Mouse (Mus musculus) heart, embryonic 14.5 days (tissue): ENCODE measurements around the gene Cyb5d2. TPM values are rescaled to one million over a fixed set of nuclear protein-coding genes. Genes with fewer than 3 reads are reported as not detected.
"Not testable (repeated sequence)": the region's sequence is repeated elsewhere in the genome, so short reads cannot be mapped to it uniquely, and the experiment has no call there.

Experiments used
- ATAC-seq: fragments of 200-750 bp; cut with Nextera tagmentation; 2 replicates; pipeline ENCODE4 v1.8.0; 2017; ENCODE audit warnings: low read depth, moderate TSS enrichment; ENCODE audit not compliant: insufficient number of reproducible peaks, insufficient read depth, low FRiP score
- H3K27ac ChIP-seq, 2 experiments: fragments of 200-500 bp in 1 of 2; fragments of 300-500 bp in 1 of 2; sonication (generic) in 1 of 2; replicated peaks in 1 of 2; 2 replicates each; pipeline ENCODE4 v1.5.1; 2012 to 2014; ENCODE audit warnings: low read depth in 2 of 2, low read length in 2 of 2, control low read depth in 1 of 2, mild to moderate bottlenecking in 1 of 2, mixed read lengths in 1 of 2; ENCODE audit not compliant: control insufficient read depth in 1 of 2, insufficient read depth in 1 of 2
- H3K27me3 ChIP-seq: fragments of 300-500 bp; sonication (generic); 2 replicates; pipeline ENCODE4 v1.6.1; 2014; ENCODE audit warnings: mild to moderate bottlenecking, low read length, control low read depth; ENCODE audit not compliant: control insufficient read depth, insufficient read depth
- H3K36me3 ChIP-seq: fragments of 300-500 bp; sonication (generic); 2 replicates; pipeline ENCODE4 v1.6.1; 2014; ENCODE audit warnings: mild to moderate bottlenecking, control low read depth, low read length, mixed read lengths; ENCODE audit not compliant: control insufficient read depth, insufficient read depth
- H3K4me1 ChIP-seq, 2 experiments: fragments of 200-500 bp in 1 of 2; fragments of 300-500 bp in 1 of 2; sonication (generic) in 1 of 2; 2 replicates each; pipeline ENCODE4 v1.6.1; 2012 to 2014; ENCODE audit warnings: low read length in 2 of 2, control low read depth in 1 of 2, mixed read lengths in 1 of 2; ENCODE audit not compliant: control insufficient read depth in 2 of 2, insufficient read depth in 2 of 2
- H3K4me2 ChIP-seq: fragments of 300-500 bp; sonication (generic); 2 replicates; pipeline ENCODE4 v1.6.1; 2014; ENCODE audit warnings: mild to moderate bottlenecking, low read length
- H3K4me3 ChIP-seq, 2 experiments: fragments of 200-500 bp in 1 of 2; fragments of 300-500 bp in 1 of 2; sonication (generic) in 1 of 2; 2 replicates each; pipeline ENCODE4 v1.5.1; 2012 to 2014; ENCODE audit warnings: low read length in 2 of 2, mild to moderate bottlenecking in 2 of 2, control low read depth in 1 of 2, low read depth in 1 of 2, moderate library complexity in 1 of 2; ENCODE audit not compliant: control insufficient read depth in 1 of 2, insufficient read depth in 1 of 2
- H3K9ac ChIP-seq: fragments of 300-500 bp; sonication (generic); 2 replicates; pipeline ENCODE4 v1.6.1; 2014; ENCODE audit warnings: mild to moderate bottlenecking, low read length
- H3K9me3 ChIP-seq: fragments of 300-500 bp; sonication (generic); 2 replicates; pipeline ENCODE4 v1.6.1; 2016; ENCODE audit warnings: low read length, control low read depth; ENCODE audit not compliant: control insufficient read depth
- WGBS: fragments of 180-500 bp; shearing (Covaris S2); extraction: QIAGEN DNeasy Blood & Tissue Kit; methylation state at CpG from one replicate; pipeline ENCODE4 v1.1.7; 2014; 5-methylcytosine and 5-hydroxymethylcytosine counted together
- polyA plus RNA-seq: library from polyadenylated mRNA; unstranded; fragments of >200 nt; fragmentation: Nextera tagmentation; extraction: Ambion mirVana; gene quantifications from 2 replicates; pipeline ENCODE4 v1.2.1, GENCODE M21; 2014

The Cyb5d2 gene
- polyA plus RNA-seq, 1 experiment from 2014 or later: 8.4 TPM

DNA sequence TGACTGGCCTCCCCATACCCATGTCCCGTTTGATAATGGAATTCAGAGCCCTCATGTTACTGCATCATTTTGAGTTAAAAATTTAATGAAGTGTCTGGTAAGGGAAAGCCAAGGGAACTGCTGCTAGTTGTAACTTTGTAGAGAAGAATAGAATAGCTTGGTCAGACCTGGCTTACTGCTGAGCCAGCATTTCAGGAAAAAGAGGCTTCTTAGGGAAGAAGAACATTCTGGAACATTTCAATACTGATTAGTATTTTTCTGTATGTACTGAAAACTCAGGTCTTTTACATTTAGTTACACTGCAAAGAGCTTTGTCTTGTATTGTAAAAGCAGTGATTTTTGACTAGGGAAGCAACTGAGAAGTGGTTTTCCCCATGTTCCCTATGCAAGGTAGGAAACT lies 35.2 kb downstream of the Cyb5d2 start:
- no peak overlapping the region for H3K4me2 ChIP-seq
- peaks cover 90% of the 10 kb centered on the region for H3K36me3 ChIP-seq
- H3K27me3 ChIP-seq: no peaks in the 10 kb centered on the region
- ATAC-seq: no peak
- H3K4me3 ChIP-seq: no peak overlapping the region
- H3K9ac ChIP-seq: no peak overlapping the region
- no peak overlapping the region for H3K27ac ChIP-seq
- no peaks in the 10 kb centered on the region for H3K9me3 ChIP-seq
- H3K4me1 ChIP-seq: no peaks in the 10 kb centered on the region
- 76% methylated on average over 1 of the region's 1 CpGs for WGBS

GRCm38 (mm10) chr11:72759581-72759980 lies 36.4 kb downstream of the Cyb5d2 start:
- no peak overlapping the region for H3K9ac ChIP-seq
- ATAC-seq: no peak
- no peaks in the 10 kb centered on the region for H3K9me3 ChIP-seq
- H3K27me3 ChIP-seq: no peaks in the 10 kb centered on the region
- no peaks in the 10 kb centered on the region for H3K4me1 ChIP-seq
- H3K27ac ChIP-seq: no peak overlapping the region
- WGBS: 88% methylated on average over 6 of the region's 6 CpGs
- H3K4me2 ChIP-seq: no peak overlapping the region
- no peak overlapping the region for H3K4me3 ChIP-seq
- peaks cover 99% of the 10 kb centered on the region for H3K36me3 ChIP-seq

DNA sequence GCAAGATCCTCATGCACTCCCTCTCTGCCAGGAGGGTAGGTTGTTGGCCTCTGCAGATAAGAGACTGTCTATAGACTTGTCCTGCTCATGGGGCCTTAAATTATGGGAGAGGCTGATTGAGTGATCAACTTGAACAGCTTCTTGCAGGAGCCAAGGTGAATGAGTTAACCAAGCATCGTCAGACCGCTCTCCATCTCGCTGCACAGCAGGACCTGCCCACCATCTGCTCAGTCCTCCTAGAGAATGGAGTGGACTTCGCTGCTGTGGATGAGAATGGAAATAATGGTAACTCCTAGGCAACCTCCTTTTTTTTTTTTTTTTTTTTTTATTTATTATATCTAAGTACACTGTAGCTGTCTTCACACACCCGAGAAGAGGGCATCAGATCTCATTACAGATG lies 37.6 kb downstream of the Cyb5d2 start:
- Histone ChIP-seq H3K27ac (no peak overlapping the region), H3K4me3 (no peak overlapping the region), H3K9ac (no peak overlapping the region), H3K4me2 (no peak overlapping the region), H3K27me3 (no peaks in the 10 kb centered on the region), H3K36me3 (peaks cover 99% of the 10 kb centered on the region), H3K4me1 (no peaks in the 10 kb centered on the region), H3K9me3 (no peaks in the 10 kb centered on the region)
- 98% methylated on average over 5 of the region's 5 CpGs for WGBS
- ATAC-seq: no peak

DNA sequence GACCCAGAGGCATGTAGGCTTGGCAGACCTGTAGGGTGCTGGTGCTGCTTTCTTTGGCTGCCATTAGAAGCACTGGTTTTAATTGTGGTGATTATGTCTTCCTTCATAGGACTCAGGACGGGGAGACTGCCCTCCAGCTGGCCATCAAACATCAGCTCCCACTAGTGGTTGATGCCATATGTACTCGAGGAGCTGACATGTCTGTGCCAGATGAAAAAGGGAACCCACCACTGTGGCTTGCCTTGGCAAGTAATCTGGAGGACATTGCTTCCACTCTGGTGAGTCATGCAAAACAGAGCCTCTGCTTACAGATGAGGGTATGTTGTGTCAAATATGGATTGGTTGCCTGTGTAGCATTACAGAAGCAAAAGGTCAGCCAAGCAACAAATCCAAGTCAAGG lies 44.0 kb downstream of the Cyb5d2 start:
- no peaks in the 10 kb centered on the region for H3K9me3 ChIP-seq
- no peak overlapping the region for H3K9ac ChIP-seq
- H3K4me2 ChIP-seq: no peak overlapping the region
- H3K4me3 ChIP-seq: no peak overlapping the region
- H3K27me3 ChIP-seq: no peaks in the 10 kb centered on the region
- no peak overlapping the region for H3K27ac ChIP-seq
- H3K36me3 ChIP-seq: peaks cover 100% of the 10 kb centered on the region
- WGBS: 31% methylated on average over 2 of the region's 2 CpGs
- H3K4me1 ChIP-seq: no peaks in the 10 kb centered on the region
- no peak for ATAC-seq

DNA sequence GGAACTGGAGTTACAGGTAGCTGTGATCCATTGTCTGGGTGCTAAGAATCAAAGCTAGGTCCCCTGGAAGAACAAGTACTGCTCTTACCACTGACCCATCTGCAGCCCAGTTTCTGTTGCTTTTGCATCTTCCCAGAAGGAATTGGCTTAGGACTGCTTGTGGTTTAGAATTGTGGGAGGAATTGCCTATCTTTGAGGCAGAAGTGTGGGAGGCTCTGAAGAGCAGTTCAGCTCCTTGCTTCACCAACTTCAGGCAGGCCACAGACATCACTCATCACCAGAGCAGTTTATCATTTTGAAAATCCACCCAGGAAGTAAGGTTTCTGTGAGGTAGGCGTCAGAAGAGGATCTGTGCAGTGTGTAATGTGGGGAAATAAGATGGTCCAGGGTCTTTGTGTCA lies 56.9 kb downstream of the Cyb5d2 start:
- Histone ChIP-seq H3K36me3 (peaks cover 67% of the 10 kb centered on the region), H3K4me2 (no peak overlapping the region), H3K4me3 (no peak overlapping the region), H3K4me1 (peaks cover 2 to 22% of the 10 kb centered on the region in 2 experiments; a peak in 3 of 4 replicates), H3K9me3 (no peaks in the 10 kb centered on the region), H3K27ac (no peak overlapping the region), H3K9ac (no peak overlapping the region), H3K27me3 (no peaks in the 10 kb centered on the region)
- ATAC-seq: no peak
- 65% methylated on average over 1 of the region's 1 CpGs for WGBS

DNA sequence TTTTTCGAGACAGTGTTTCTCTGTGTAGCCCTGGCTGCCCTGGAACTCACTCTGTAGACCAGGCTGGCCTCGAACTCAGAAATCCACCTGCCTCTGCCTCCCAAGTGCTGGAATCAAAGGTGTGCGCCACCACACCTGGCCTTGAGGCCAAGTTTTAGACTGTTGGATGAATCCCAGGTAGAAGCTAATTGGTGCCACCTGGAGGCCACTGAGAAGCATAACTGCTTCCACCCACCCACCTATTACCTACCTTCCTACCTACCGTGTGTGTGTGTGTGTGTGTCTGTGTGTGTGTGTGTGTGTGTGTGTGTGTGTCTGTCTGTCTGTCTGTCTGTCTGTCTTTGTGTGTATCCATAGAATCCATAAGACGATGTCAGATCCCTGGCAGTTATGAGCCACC lies 58.4 kb downstream of the Cyb5d2 start:
- H3K4me2 ChIP-seq, H3K4me3 ChIP-seq, H3K9me3 ChIP-seq, H3K9ac ChIP-seq, ATAC-seq, H3K27me3 ChIP-seq: not testable (repeated sequence)
- Histone ChIP-seq H3K36me3 (peaks cover 64% of the 10 kb centered on the region), H3K4me1 (peaks cover 2 to 22% of the 10 kb centered on the region in 2 experiments; a peak in 3 of 4 replicates), H3K27ac (peak overlapping the region in 1 of 2 experiments; percentile 79; a peak in 1 of 4 replicates)
- 92% methylated on average over 4 of the region's 5 CpGs for WGBS

DNA sequence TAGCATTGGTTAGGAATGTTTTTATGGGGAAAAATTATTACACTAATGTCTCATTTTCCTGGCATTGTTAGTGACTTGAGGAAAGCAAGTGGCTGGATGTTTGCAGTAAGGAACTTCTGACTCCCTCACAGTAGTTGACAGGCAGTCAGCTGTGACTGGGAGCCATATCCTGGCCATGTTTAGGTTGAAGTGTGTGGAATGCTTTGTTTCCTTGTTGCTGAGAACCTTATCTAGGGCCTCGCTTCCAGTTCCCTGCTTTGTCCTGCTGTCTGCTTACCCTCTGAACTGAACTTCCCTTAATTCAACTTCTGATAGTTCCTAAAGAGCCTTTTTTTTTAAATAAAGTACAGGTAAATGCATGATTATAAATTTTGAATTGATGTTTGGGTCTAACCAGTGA lies 59.6 kb downstream of the Cyb5d2 start:
- 4% methylated on average over 1 of the region's 1 CpGs for WGBS
- Histone ChIP-seq H3K4me3 (no peak overlapping the region), H3K4me1 (peaks cover 2 to 22% of the 10 kb centered on the region in 2 experiments; a peak in 3 of 4 replicates), H3K36me3 (peaks cover 68% of the 10 kb centered on the region), H3K27me3 (no peaks in the 10 kb centered on the region), H3K9me3 (no peaks in the 10 kb centered on the region), H3K9ac (no peak overlapping the region), H3K27ac (peak overlapping the region; percentile 22 to 79; a peak in 3 of 4 replicates), H3K4me2 (no peak overlapping the region)
- peak; percentile 80 for ATAC-seq

DNA sequence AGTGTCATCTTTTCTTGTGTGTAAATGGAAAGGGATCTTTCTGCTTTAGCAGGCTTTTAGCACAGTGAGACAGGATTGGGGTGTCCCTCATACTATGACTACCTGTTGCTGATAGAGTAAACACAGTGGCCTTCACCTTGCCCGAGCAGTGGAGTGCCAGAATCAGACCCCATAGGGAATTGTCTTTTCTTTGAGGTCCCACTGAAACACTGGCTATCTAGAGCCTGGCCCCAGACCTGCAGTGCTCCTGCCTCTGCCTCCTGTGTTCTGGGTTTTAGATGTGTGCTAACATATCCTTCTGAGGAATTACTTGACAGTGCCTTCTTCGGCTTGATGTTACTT lies 60.5 kb downstream of the Cyb5d2 start:
- ATAC-seq: no peak

More for the DNA sequence above, 60.5 kb downstream of the Cyb5d2 start:
- peaks cover 2 to 22% of the 10 kb centered on the region in 2 experiments; a peak in 3 of 4 replicates for H3K4me1 ChIP-seq
- peak overlapping the region; percentile 63 to 79 for H3K27ac ChIP-seq
- H3K36me3 ChIP-seq: peaks cover 68% of the 10 kb centered on the region
- H3K4me2 ChIP-seq: no peak overlapping the region
- 70% methylated on average over 2 of the region's 2 CpGs for WGBS
- no peak overlapping the region for H3K4me3 ChIP-seq
- H3K27me3 ChIP-seq: no peaks in the 10 kb centered on the region
- no peak overlapping the region for H3K9ac ChIP-seq
- no peaks in the 10 kb centered on the region for H3K9me3 ChIP-seq
